Mouse (Mus musculus): Measurements from ENCODE around the gene Eif5a2. TPM values are rescaled to one million over a fixed set of nuclear protein-coding genes. Genes with fewer than 3 reads are reported as not detected.
A peak's percentile ranks its signal among the peaks of the same experiment; 100 is the strongest.

The Eif5a2 gene
- polyA plus RNA-seq (2012; ENCODE audit: insufficient read depth, low replicate concordance), result 1.2 TPM in 1 of 2 replicates, not detected in the other

DNA sequence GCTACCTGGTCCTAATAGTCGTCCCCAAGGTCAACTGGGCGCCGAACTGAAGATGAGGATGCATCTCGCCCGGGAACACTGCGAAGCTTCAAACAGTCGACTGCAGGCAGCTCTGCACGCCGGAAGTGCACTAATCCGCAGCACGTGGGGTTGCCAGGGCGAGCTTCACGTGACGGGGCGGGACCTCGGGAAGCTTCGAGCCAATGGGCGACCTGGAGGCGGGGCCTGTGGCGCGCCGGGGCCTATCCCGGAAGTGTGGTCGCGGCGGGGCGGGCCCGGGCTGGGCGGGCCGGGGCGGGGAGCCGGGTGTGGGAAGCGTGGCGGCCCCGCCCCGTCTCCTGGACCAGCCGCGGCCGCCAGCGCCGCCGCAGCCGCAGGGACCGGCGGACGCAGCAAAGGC lies at the start of gene Eif5a2:
TSS of gene Eif5a2 (plus strand) at position 283 of the 400 bp plus-strand sequence.
- Histone ChIP-seq H3K36me3 (replicated peaks; ENCODE audit: low read length) (peaks cover 10% of the 10 kb centered on the region), H3K4me3 (replicated peaks) (peak within 1 kb of the TSS; percentile 95), H3K9me3 (no peaks in the 10 kb centered on the region), H3K4me1 (peaks cover 34% of the 10 kb centered on the region), H3K27me3 (replicated peaks) (peaks cover 3% of the 10 kb centered on the region)
- TF ChIP-seq GATA1 (IDR thresholded peaks at IDR 0.05; ENCODE audit: borderline replicate concordance, low read length) (no peak), FLI1 (IDR thresholded peaks at IDR 0.05; ENCODE audit: low read length) (no peak)

DNA sequence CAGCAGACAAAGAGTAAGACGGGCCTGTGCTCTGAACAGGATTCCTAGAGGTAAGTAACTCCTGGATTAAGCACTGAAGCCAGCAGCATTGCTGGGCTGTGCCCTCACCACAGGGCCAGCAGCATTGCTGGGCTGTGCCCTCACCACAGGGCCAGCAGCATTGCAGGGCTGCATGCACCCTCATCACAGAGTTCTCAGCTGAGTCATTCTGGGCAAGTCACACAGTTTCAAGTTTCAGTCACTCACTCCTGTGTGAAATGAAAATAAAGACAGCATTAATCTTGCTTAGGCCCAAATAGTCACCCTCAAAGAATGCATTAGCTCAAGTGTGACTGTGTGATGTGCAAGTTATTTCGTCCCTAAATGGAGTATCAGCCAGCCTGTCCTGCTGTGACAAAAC lies 46.4 kb upstream of the Eif5a2 start:
- Histone ChIP-seq H3K4me3 (replicated peaks) (peak overlapping the region; percentile 65), H3K9me3 (peaks cover 10% of the 10 kb centered on the region), H3K4me1 (peaks cover 7% of the 10 kb centered on the region), H3K36me3 (replicated peaks; ENCODE audit: low read length) (no peaks in the 10 kb centered on the region), H3K27me3 (replicated peaks) (peaks cover 2% of the 10 kb centered on the region)
- TF ChIP-seq FLI1 (IDR thresholded peaks at IDR 0.05; ENCODE audit: low read length) (no peak), GATA1 (IDR thresholded peaks at IDR 0.05; ENCODE audit: borderline replicate concordance, low read length) (no peak)

DNA sequence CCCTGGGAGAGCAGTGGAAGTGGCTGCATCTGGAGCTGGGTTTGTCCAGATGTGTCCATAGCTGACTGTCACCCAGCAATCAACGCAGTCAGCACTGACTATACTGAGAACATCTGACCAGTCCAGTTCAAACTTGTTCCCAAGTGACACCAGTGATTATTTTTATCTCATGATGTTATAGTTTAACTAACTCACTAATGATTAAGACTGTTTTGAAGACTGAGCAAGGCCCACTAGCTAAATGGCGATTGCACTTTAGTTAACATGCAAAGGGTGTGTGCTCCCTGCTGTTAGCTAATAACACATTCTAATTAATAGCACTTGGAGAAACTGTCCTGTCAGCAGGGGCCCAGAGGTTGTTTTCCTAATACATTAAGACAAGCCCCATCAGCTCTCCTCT lies 44.1 kb upstream of the Eif5a2 start:
- H3K4me3 ChIP-seq (replicated peaks), result no peak overlapping the region
- H3K4me1 ChIP-seq, result peaks cover 7% of the 10 kb centered on the region
- TF ChIP-seq GATA1 (IDR thresholded peaks at IDR 0.05; ENCODE audit: borderline replicate concordance, low read length) (no peak), FLI1 (IDR thresholded peaks at IDR 0.05; ENCODE audit: low read length) (no peak)
- peaks cover 10% of the 10 kb centered on the region for H3K9me3 ChIP-seq
- no peaks in the 10 kb centered on the region for H3K36me3 ChIP-seq (replicated peaks; ENCODE audit: low read length)
- peaks cover 2% of the 10 kb centered on the region for H3K27me3 ChIP-seq (replicated peaks)

DNA sequence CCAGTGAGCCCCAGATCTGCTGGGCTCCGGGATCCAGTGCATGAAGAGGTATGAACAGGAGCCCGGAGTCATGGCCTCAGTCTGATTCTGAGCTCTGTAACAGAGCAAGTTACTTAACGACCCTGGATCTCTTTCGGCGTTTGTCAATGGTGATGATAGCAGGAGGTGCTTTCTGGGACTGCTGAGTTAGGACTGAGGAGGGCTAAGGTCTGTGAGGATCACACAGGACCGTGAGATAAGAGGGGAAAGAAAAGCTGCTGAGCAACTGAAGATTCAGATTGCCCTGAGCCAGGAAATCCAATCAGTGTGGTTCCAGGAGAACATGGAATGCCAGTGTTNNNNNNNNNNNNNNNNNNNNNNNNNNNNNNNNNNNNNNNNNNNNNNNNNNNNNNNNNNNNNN lies 40.7 kb upstream of the Eif5a2 start:
- TF ChIP-seq FLI1 (IDR thresholded peaks at IDR 0.05; ENCODE audit: low read length) (no peak), GATA1 (IDR thresholded peaks at IDR 0.05; ENCODE audit: borderline replicate concordance, low read length) (no peak)
- Histone ChIP-seq H3K27me3 (replicated peaks) (peaks cover 13% of the 10 kb centered on the region), H3K9me3 (peaks cover 10% of the 10 kb centered on the region), H3K4me3 (replicated peaks) (no peak overlapping the region), H3K4me1 (no peaks in the 10 kb centered on the region), H3K36me3 (replicated peaks; ENCODE audit: low read length) (no peaks in the 10 kb centered on the region)

DNA sequence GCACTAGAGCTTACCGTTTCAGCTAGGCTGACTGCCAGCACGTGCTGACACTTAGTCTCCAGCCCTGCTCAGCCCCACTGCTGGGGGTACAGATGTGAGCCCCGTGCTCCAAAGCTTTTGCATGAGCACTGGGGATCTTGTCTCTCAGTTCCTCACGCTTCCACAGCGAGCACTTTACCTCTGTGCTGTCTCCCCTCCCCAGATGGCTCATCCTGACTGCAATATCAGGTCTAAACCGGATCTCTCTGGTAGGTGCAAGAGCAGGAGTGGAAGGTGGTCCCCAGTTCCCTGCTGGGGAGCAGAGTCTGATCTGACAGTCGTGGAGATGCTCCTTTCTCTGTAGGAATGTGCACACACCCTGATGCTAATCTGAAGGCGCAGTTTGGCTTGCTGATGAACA lies 37.8 kb upstream of the Eif5a2 start:
- Histone ChIP-seq H3K9me3 (peaks cover 10% of the 10 kb centered on the region), H3K4me1 (no peaks in the 10 kb centered on the region), H3K4me3 (replicated peaks) (no peak overlapping the region), H3K36me3 (replicated peaks; ENCODE audit: low read length) (no peaks in the 10 kb centered on the region), H3K27me3 (replicated peaks) (peaks cover 15% of the 10 kb centered on the region)
- TF ChIP-seq GATA1 (IDR thresholded peaks at IDR 0.05; ENCODE audit: borderline replicate concordance, low read length) (no peak), FLI1 (IDR thresholded peaks at IDR 0.05; ENCODE audit: low read length) (no peak)

DNA sequence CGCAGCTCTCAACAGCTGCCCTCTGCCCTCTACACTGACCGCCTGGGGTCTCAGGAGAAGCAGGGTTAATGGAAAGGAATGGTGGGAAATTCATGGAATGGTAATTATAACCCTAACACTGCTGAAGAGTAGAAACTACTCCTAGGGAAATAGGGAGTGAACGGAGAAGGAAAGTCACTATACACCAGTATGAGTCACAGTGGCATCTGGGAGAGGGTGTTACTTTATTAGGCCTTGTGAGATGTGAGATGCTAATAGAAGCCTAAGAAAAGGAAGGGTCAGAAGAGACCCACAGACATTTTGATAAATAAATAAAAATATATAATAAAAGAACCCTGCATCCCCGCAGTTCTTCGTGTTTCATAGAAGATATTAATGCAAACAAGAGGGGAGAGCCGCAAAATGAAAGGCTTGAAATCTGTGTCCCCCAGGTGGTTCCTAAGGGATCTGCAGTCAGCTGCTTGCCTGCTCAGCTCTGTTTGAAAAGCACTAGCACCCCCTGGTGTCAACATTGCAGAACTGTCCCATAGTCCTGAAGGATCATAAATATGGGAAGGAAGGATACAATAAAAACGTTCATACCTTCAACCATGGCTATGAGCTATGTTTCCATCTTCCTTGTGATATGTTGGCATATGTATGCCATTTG lies 35.1 kb upstream of the Eif5a2 start:
- Histone ChIP-seq H3K9me3 (no peaks in the 10 kb centered on the region), H3K4me3 (replicated peaks) (no peak overlapping the region), H3K27me3 (replicated peaks) (peaks cover 13% of the 10 kb centered on the region), H3K4me1 (no peaks in the 10 kb centered on the region), H3K36me3 (replicated peaks; ENCODE audit: low read length) (no peaks in the 10 kb centered on the region)
- TF ChIP-seq FLI1 (IDR thresholded peaks at IDR 0.05; ENCODE audit: low read length) (no peak), GATA1 (IDR thresholded peaks at IDR 0.05; ENCODE audit: borderline replicate concordance, low read length) (no peak)

DNA sequence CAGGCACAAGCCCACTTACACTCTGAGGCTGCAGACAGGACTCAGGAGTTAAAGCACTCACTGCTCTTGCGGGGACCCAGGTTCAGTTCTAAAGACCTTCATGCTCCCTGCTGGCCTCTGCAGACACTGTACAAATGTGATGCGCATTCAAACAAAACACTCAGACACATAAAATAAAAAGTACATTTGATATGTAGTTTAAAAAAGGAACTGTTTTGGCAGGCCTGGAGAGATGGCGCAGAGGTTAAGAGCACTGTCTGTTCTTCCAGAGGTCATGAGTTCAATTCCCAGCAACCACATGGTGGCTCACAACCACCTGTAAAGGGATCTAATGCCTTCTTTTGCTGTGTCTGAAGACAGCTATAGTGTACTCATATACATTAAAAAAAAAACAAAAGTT lies 32.9 kb upstream of the Eif5a2 start:
- Histone ChIP-seq H3K4me3 (replicated peaks) (no peak overlapping the region), H3K4me1 (no peaks in the 10 kb centered on the region), H3K36me3 (replicated peaks; ENCODE audit: low read length) (no peaks in the 10 kb centered on the region), H3K9me3 (no peaks in the 10 kb centered on the region), H3K27me3 (replicated peaks) (peaks cover 11% of the 10 kb centered on the region)
- no peak for TF ChIP-seq GATA1 (IDR thresholded peaks at IDR 0.05; ENCODE audit: borderline replicate concordance, low read length)
- TF ChIP-seq FLI1 (IDR thresholded peaks at IDR 0.05; ENCODE audit: low read length), result no peak

DNA sequence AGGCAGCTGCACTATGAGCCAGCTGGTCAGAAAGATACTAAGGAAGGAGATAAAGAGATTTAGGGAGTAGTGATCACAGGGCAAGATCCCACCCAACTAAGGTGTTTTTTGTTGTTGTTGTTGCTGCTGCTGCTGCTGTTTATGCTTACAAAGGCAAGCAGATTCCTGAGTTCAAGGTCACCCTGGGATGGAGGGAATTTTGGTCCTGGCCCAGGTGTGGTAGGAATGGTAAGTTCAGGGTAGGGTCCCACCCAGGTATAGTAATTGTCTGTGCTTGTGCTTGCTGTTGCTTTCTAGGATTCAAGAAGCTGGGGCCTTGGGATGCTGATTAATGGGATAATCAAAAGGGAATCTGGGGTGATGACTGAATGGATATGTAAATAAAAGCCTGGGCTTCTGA lies 32.1 kb upstream of the Eif5a2 start:
- Histone ChIP-seq H3K27me3 (replicated peaks) (peaks cover 7% of the 10 kb centered on the region), H3K36me3 (replicated peaks; ENCODE audit: low read length) (no peaks in the 10 kb centered on the region), H3K4me1 (peaks cover 4% of the 10 kb centered on the region; the same call in 1 of the 2 replicates), H3K4me3 (replicated peaks) (no peak overlapping the region), H3K9me3 (no peaks in the 10 kb centered on the region)
- TF ChIP-seq FLI1 (IDR thresholded peaks at IDR 0.05; ENCODE audit: low read length) (no peak), GATA1 (IDR thresholded peaks at IDR 0.05; ENCODE audit: borderline replicate concordance, low read length) (no peak)

DNA sequence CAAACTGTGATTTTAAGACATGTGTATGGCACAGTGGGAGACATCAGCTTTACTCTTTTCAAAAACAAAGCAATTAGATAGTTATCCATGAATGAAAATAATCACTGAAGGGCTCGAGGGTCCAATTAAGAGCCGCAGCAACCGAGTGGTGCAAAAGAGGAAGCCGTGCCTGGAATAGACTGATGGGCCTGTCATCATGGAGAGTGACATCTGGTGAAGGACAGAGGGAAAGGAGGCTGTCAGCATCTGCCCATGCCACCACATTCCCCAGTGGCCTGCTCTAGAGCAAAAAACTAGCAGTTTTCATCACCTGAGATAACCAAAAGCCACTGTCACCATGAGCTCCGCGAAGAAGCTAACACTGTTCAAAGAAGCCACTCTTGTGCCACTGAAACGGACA lies 25.6 kb upstream of the Eif5a2 start:
- Histone ChIP-seq H3K36me3 (replicated peaks; ENCODE audit: low read length) (no peaks in the 10 kb centered on the region), H3K9me3 (no peaks in the 10 kb centered on the region), H3K27me3 (replicated peaks) (peaks cover 14% of the 10 kb centered on the region), H3K4me1 (peaks cover 4% of the 10 kb centered on the region; the same call in 1 of the 2 replicates), H3K4me3 (replicated peaks) (no peak overlapping the region)
- TF ChIP-seq FLI1 (IDR thresholded peaks at IDR 0.05; ENCODE audit: low read length), result no peak
- TF ChIP-seq GATA1 (IDR thresholded peaks at IDR 0.05; ENCODE audit: borderline replicate concordance, low read length), result no peak

DNA sequence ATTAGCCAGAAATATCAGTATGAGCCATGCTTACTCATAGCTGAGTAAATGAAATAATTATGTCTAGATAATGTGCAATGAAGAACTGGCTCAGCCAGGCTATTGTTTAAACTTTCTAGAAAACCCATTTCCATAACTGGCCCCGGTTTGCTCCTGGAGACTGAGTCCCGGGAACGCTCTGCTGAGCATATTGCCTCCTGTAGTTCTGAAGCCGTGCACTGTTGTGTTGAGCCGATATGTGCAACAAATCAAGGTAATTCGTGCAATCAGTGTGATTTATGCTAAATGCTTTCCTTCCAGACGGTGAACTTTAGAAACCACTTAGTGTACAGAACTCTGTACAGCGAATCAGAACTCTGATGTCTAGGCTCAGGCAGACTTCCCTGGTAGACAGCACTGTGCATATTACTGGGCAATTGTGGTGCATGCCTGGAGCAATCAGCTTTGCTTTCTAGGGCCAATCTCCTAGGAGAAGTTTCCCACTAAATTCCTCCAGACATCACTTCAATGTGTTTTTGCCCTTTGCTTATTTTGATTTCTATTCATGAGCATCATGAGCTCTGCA lies 19.8 kb upstream of the Eif5a2 start:
- Histone ChIP-seq H3K4me1 (no peaks in the 10 kb centered on the region), H3K27me3 (replicated peaks) (peaks cover 6% of the 10 kb centered on the region), H3K36me3 (replicated peaks; ENCODE audit: low read length) (no peaks in the 10 kb centered on the region), H3K4me3 (replicated peaks) (no peak overlapping the region), H3K9me3 (no peaks in the 10 kb centered on the region)
- TF ChIP-seq GATA1 (IDR thresholded peaks at IDR 0.05; ENCODE audit: borderline replicate concordance, low read length) (no peak), FLI1 (IDR thresholded peaks at IDR 0.05; ENCODE audit: low read length) (no peak)

All from megakaryocyte, embryonic 14.5 days (primary cell).